Mouse (Mus musculus) thymus, adult 2 months (tissue): ENCODE measurements at regions not wholly inside any gene's neighbourhood (a gene's known extent, or its start where the extent isn't known, plus 50 kb on each side); places are given as distances from the start of the nearest gene placed in this dataset.

Source experiments
- DNase-seq: peaks from one replicate; pipeline ENCODE4 v3.0.0; 2021
- H3K27ac ChIP-seq: fragments of 200-500 bp; 2 replicates; pipeline ENCODE4 v1.5.1; 2012; ENCODE audit warnings: low read length, control low read depth; ENCODE audit not compliant: control insufficient read depth, insufficient read depth
- H3K27me3 ChIP-seq: fragments of 200-500 bp; 2 replicates; pipeline ENCODE4 v1.6.1; 2012; ENCODE audit warnings: mild to moderate bottlenecking, low read length, moderate library complexity, mixed read lengths; ENCODE audit not compliant: control insufficient read depth, insufficient read depth
- H3K36me3 ChIP-seq: fragments of 200-500 bp; 2 replicates; pipeline ENCODE4 v1.6.1; 2012; ENCODE audit warnings: mild to moderate bottlenecking, low read length, moderate library complexity; ENCODE audit not compliant: control insufficient read depth, insufficient read depth
- H3K4me1 ChIP-seq: fragments of 200-500 bp; replicated peaks from 2 replicates; pipeline ENCODE4 v1.6.1; 2012; ENCODE audit warnings: low read length; ENCODE audit not compliant: control insufficient read depth, insufficient read depth
- H3K4me3 ChIP-seq: fragments of 200-500 bp; 2 replicates; pipeline ENCODE4 v1.5.1; 2012; ENCODE audit warnings: mild to moderate bottlenecking, low read length, control low read depth, moderate library complexity; ENCODE audit not compliant: control insufficient read depth, insufficient read depth
- CTCF ChIP-seq: fragments of 200-500 bp; IDR thresholded peaks from 2 replicates; pipeline ENCODE4 v1.5.1; 2012; ENCODE audit warnings: mild to moderate bottlenecking, control low read depth, low read length, moderate library complexity, borderline replicate concordance; ENCODE audit not compliant: control insufficient read depth, poor library complexity, insufficient read depth; ENCODE audit errors: extremely low read depth
- POLR2A ChIP-seq: fragments of 200-500 bp; IDR thresholded peaks from 2 replicates; pipeline ENCODE4 v1.6.1; 2012; ENCODE audit warnings: mild to moderate bottlenecking, low read length, control low read depth, moderate library complexity; ENCODE audit not compliant: control insufficient read depth, poor library complexity, insufficient read depth; ENCODE audit errors: extremely low read depth
- WGBS: fragments of 180-500 bp; shearing (Covaris S2); methylation state at CpG from one replicate; pipeline ENCODE4 v1.1.7; 2018; 5-methylcytosine and 5-hydroxymethylcytosine counted together

DNA sequence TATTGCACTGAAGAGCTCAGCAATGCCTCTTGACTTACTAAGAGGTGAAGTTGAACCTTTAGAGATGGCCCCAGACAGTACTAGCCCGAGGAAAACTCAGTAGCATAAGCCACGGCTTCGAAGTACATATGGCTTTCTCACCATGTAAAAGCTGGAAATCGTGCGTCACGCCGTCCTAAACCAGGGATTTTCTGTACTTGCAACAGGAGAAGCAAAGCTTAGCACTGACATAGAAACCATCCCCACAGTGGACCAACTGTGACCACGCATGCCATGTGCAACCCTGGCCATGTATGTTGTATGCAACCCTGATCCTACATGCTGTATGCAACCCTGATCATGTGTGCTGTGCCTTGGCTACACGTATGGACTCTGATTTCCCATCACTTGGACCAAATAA is 265.0 kb upstream of the Zfp637 start:
- TF ChIP-seq POLR2A (no peak), CTCF (no peak)
- 93% methylated on average over 9 of the region's 9 CpGs for WGBS
- no peaks in the 10 kb centered on the region for H3K27me3 ChIP-seq
- H3K27ac ChIP-seq: no peak overlapping the region
- no peak overlapping the region for H3K4me3 ChIP-seq
- no peaks in the 10 kb centered on the region for H3K4me1 ChIP-seq
- DNase-seq: no peak
- H3K36me3 ChIP-seq: no peaks in the 10 kb centered on the region

GRCm38 (mm10) chr6:117577539-117578521 is 263.1 kb upstream of the Zfp637 start:
- no peaks in the 10 kb centered on the region for H3K27me3 ChIP-seq
- H3K27ac ChIP-seq: no peak overlapping the region
- DNase-seq: no peak
- H3K4me1 ChIP-seq: no peaks in the 10 kb centered on the region
- no peaks in the 10 kb centered on the region for H3K36me3 ChIP-seq
- no peak for TF ChIP-seq CTCF
- TF ChIP-seq POLR2A: no peak
- WGBS: 78% methylated on average over 10 of the region's 10 CpGs
- no peak overlapping the region for H3K4me3 ChIP-seq

DNA sequence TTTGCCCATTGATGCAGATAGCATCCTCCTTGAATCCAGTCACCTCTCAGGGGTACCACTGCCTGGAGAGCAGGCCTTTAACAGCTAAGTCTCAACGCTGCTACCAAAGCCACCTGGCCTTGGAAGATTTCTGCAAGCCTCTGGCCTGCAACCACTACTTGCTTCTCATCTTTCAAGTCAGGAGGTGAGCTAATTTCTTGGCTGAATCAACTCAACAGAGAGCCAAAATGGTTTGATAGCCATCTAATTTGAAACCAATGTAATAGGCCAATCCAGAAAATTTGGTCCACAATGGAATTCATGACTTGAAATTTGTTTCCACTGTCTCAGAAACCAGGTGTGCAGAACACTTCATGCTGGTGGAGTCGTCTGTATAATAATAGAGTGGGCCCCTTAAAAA is 260.0 kb upstream of the Zfp637 start:
- TF ChIP-seq CTCF: no peak
- no peak for TF ChIP-seq POLR2A
- Histone ChIP-seq H3K27ac (no peak overlapping the region), H3K4me3 (no peak overlapping the region), H3K4me1 (no peaks in the 10 kb centered on the region), H3K36me3 (no peaks in the 10 kb centered on the region), H3K27me3 (no peaks in the 10 kb centered on the region)
- 83% methylated on average over 2 of the region's 2 CpGs for WGBS
- DNase-seq: no peak

- TF ChIP-seq POLR2A: no peak
- TF ChIP-seq CTCF: no peak
- H3K4me1 ChIP-seq: no peaks in the 10 kb centered on the region
- no peak overlapping the region for H3K27ac ChIP-seq
- no peak for DNase-seq
- WGBS: 91% methylated on average over 11 of the region's 11 CpGs
- no peak overlapping the region for H3K4me3 ChIP-seq
- H3K36me3 ChIP-seq: no peaks in the 10 kb centered on the region
- H3K27me3 ChIP-seq: no peaks in the 10 kb centered on the region
Observed at GRCm38 (mm10) chr6:117583121-117583520, 257.9 kb upstream of the Zfp637 start.

DNA sequence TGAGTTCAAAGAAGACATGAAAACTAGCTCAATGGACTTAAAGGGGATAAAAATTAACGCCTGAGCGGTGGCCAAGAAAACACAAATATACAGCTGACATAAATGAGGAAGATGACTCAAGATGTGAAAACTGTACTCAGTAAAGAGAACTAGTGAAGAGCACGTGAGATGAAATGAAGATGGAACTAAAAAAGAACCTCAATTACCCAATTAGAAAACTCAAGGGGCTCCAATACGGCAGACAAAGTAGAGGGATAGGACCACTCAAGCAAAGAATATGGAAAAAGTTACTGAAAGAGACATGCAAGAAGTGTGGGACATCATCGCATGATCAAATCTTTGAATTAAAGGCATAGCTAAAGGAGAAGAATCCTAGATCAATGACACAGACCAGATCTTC is 256.4 kb upstream of the Zfp637 start:
- H3K4me3 ChIP-seq: no peak overlapping the region
- H3K27me3 ChIP-seq: no peaks in the 10 kb centered on the region
- no peaks in the 10 kb centered on the region for H3K36me3 ChIP-seq
- TF ChIP-seq POLR2A: no peak
- TF ChIP-seq CTCF: no peak
- no peak for DNase-seq
- H3K4me1 ChIP-seq: no peaks in the 10 kb centered on the region
- 94% methylated on average over 5 of the region's 5 CpGs for WGBS
- H3K27ac ChIP-seq: no peak overlapping the region

- no peak overlapping the region for H3K4me3 ChIP-seq
- H3K27ac ChIP-seq: no peak overlapping the region
- no peak for DNase-seq
- no peaks in the 10 kb centered on the region for H3K27me3 ChIP-seq
- 79% methylated on average over 8 of the region's 8 CpGs for WGBS
- TF ChIP-seq POLR2A: no peak
- no peak for TF ChIP-seq CTCF
- H3K4me1 ChIP-seq: no peaks in the 10 kb centered on the region
- no peaks in the 10 kb centered on the region for H3K36me3 ChIP-seq
Observed at GRCm38 (mm10) chr6:117596166-117596840, 244.7 kb upstream of the Zfp637 start.

- H3K27ac ChIP-seq: no peak overlapping the region
- no peaks in the 10 kb centered on the region for H3K27me3 ChIP-seq
- TF ChIP-seq POLR2A (no peak), CTCF (no peak)
- no peak for DNase-seq
- no peaks in the 10 kb centered on the region for H3K4me1 ChIP-seq
- no peaks in the 10 kb centered on the region for H3K36me3 ChIP-seq
- 92% methylated on average over 2 of the region's 2 CpGs for WGBS
- H3K4me3 ChIP-seq: no peak overlapping the region
Observed at GRCm38 (mm10) chr6:117604834-117605233, 236.1 kb upstream of the Zfp637 start.
